Mouse (Mus musculus): ENCODE results near the gene Etv5. TPM values are rescaled to one million over a fixed set of nuclear protein-coding genes. Genes with fewer than 3 reads are reported as not detected.
"Not testable (repeated sequence)": the region's sequence is repeated elsewhere in the genome, so short reads cannot be mapped to it uniquely, and the experiment has no call there.

Etv5 gene
- polyA plus RNA-seq, 1 experiment, result 18.0 TPM

GRCm38 (mm10) chr16:22365596-22365995 lies 73.9 kb downstream of the Etv5 start:
- Histone ChIP-seq H3K27ac (ENCODE audit: control insufficient read depth, insufficient read depth, low read depth, low read length, poor library complexity) (no peak overlapping the region), H3K4me1 (ENCODE audit: control insufficient read depth, insufficient read depth, low read length) (no peaks in the 10 kb centered on the region), H3K4me3 (replicated peaks; ENCODE audit: control insufficient read depth, low read depth, low read length) (no peak overlapping the region)
- no peak for TF ChIP-seq POLR2A (IDR thresholded peaks at IDR 0.05; ENCODE audit: borderline replicate concordance, control insufficient read depth, low read depth, low read length)
- TF ChIP-seq CTCF (IDR thresholded peaks at IDR 0.05; ENCODE audit: control insufficient read depth, insufficient read depth, low read length), result no peak
- 76% methylated on average over 3 of the region's 3 CpGs for WGBS

DNA sequence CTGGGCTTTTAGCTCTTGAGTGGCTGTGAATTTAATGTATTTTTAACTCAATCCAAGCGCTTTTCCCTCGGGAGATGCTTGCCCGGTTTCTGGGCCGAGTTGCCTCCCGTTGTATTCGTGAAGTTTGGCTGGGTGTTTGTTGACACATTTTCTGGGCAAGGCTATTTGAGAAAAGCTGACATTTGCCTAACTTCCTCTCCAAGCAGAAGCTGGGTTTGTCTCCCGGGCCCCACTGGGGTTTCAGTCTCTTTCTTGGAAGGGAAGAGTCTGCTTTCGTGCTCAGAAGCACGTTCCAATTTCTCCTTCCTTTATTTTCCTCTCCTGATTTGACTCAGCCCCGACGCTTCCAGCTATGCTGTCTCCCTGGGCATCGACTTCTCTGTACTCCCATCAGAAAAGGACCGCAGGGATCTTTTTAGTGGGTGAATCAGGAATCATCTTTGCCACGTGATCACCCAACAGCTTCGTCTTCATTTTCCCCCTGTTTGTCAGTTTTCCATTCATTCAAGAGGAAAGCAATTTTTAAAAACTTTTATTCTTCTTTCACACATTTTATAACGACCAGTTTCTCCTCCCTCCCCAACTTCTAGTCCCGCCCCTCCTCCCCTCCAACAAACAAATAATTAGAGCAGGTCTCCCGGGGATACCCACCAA lies 80.7 kb downstream of the Etv5 start:
- Histone ChIP-seq H3K4me1 (ENCODE audit: control insufficient read depth, insufficient read depth, low read length) (no peaks in the 10 kb centered on the region; the same call in 1 of the 2 replicates), H3K27ac (ENCODE audit: control insufficient read depth, insufficient read depth, low read depth, low read length, poor library complexity) (no peak overlapping the region), H3K4me3 (replicated peaks; ENCODE audit: control insufficient read depth, low read depth, low read length) (peak overlapping the region; percentile 6)
- 20% methylated on average over 18 of the region's 18 CpGs for WGBS
- TF ChIP-seq CTCF (IDR thresholded peaks at IDR 0.05; ENCODE audit: control insufficient read depth, insufficient read depth, low read length) (no peak), POLR2A (IDR thresholded peaks at IDR 0.05; ENCODE audit: borderline replicate concordance, control insufficient read depth, low read depth, low read length) (no peak)

DNA sequence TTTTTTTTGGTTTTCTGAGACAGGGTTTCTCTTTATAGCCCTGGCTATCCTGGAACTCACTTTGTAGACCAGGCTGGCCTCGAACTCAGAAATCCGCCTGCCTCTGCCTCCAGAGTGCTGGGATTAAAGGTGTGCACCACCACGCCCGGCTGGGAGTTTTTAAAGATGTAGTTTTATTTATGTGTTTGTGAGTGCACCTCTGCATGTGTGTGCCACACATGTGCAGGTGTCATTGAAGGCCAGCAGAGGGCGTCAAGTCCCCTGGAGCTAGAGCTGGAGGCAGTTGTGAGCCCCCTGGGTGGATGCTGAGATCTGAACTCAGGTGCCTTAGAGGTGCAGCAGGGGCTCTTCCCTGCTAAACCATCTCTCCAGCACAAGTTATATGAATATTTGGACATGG lies 85.3 kb downstream of the Etv5 start:
- not testable (repeated sequence) for H3K27ac ChIP-seq (ENCODE audit: control insufficient read depth, insufficient read depth, low read depth, low read length, poor library complexity)
- WGBS, result 87% methylated on average over 5 of the region's 5 CpGs
- TF ChIP-seq CTCF (IDR thresholded peaks at IDR 0.05; ENCODE audit: control insufficient read depth, insufficient read depth, low read length), result peak; percentile 22; the same call in 1 of the 2 replicates

GRCm38 (mm10) chr16:22353639-22354038 lies 85.9 kb downstream of the Etv5 start:
- H3K27ac ChIP-seq (ENCODE audit: control insufficient read depth, insufficient read depth, low read depth, low read length, poor library complexity), result no peak overlapping the region
- TF ChIP-seq CTCF (IDR thresholded peaks at IDR 0.05; ENCODE audit: control insufficient read depth, insufficient read depth, low read length) (no peak), POLR2A (IDR thresholded peaks at IDR 0.05; ENCODE audit: borderline replicate concordance, control insufficient read depth, low read depth, low read length) (no peak)
- peaks cover 8% of the 10 kb centered on the region for H3K4me1 ChIP-seq (ENCODE audit: control insufficient read depth, insufficient read depth, low read length)
- WGBS, result 50% methylated on average over 3 of the region's 3 CpGs
- H3K4me3 ChIP-seq (replicated peaks; ENCODE audit: control insufficient read depth, low read depth, low read length), result no peak overlapping the region

More for the DNA sequence above, 85.3 kb downstream of the Etv5 start:
- not testable (repeated sequence) for H3K4me1 ChIP-seq (ENCODE audit: control insufficient read depth, insufficient read depth, low read length); H3K4me3 ChIP-seq (replicated peaks; ENCODE audit: control insufficient read depth, low read depth, low read length)

- no peak for TF ChIP-seq CTCF (IDR thresholded peaks at IDR 0.05; ENCODE audit: control insufficient read depth, insufficient read depth, low read length)
- no peak for TF ChIP-seq POLR2A (IDR thresholded peaks at IDR 0.05; ENCODE audit: borderline replicate concordance, control insufficient read depth, low read depth, low read length)
- 62% methylated on average over 4 of the region's 4 CpGs for WGBS
- no peak overlapping the region for H3K4me3 ChIP-seq (replicated peaks; ENCODE audit: control insufficient read depth, low read depth, low read length)
- no peak overlapping the region for H3K27ac ChIP-seq (ENCODE audit: control insufficient read depth, insufficient read depth, low read depth, low read length, poor library complexity)
- peaks cover 8% of the 10 kb centered on the region for H3K4me1 ChIP-seq (ENCODE audit: control insufficient read depth, insufficient read depth, low read length)
These were observed 88.3 kb downstream of the Etv5 start for GRCm38 (mm10) chr16:22351194-22351593.

DNA sequence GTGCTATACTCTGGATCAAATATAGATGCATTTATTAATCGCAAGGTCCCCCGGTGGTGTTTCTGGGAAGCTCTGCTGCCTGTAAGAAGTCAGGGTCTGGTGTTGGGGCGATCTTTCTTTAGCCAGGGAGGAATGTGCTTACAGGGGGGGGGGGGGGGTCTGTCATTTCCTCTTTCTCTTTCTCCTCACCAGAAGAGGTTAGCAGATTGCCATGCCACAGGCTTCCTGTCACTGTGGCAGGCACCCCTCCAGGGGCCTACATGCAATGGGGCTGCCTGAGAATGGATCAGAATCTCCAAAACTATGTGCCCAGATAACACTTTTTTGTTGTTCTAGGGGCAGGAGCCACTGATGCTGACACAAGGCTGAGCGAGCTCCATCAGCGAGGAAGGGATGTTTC lies 89.7 kb downstream of the Etv5 start:
- TF ChIP-seq POLR2A (IDR thresholded peaks at IDR 0.05; ENCODE audit: borderline replicate concordance, control insufficient read depth, low read depth, low read length) (no peak), CTCF (IDR thresholded peaks at IDR 0.05; ENCODE audit: control insufficient read depth, insufficient read depth, low read length) (no peak)
- H3K27ac ChIP-seq (ENCODE audit: control insufficient read depth, insufficient read depth, low read depth, low read length, poor library complexity), result peak overlapping the region; percentile 23; the same call in 1 of the 2 replicates
- no peak overlapping the region for H3K4me3 ChIP-seq (replicated peaks; ENCODE audit: control insufficient read depth, low read depth, low read length)
- H3K4me1 ChIP-seq (ENCODE audit: control insufficient read depth, insufficient read depth, low read length), result peaks cover 8% of the 10 kb centered on the region
- 11% methylated on average over 5 of the region's 5 CpGs for WGBS

- WGBS, result 49% methylated on average over 16 of the region's 16 CpGs
- TF ChIP-seq POLR2A (IDR thresholded peaks at IDR 0.05; ENCODE audit: borderline replicate concordance, control insufficient read depth, low read depth, low read length), result no peak
- TF ChIP-seq CTCF (IDR thresholded peaks at IDR 0.05; ENCODE audit: control insufficient read depth, insufficient read depth, low read length), result no peak
- Histone ChIP-seq H3K4me1 (ENCODE audit: control insufficient read depth, insufficient read depth, low read length) (peaks cover 8% of the 10 kb centered on the region), H3K27ac (ENCODE audit: control insufficient read depth, insufficient read depth, low read depth, low read length, poor library complexity) (no peak overlapping the region), H3K4me3 (replicated peaks; ENCODE audit: control insufficient read depth, low read depth, low read length) (no peak overlapping the region)
These were observed 90.8 kb downstream of the Etv5 start for GRCm38 (mm10) chr16:22348478-22349270.

- TF ChIP-seq CTCF (IDR thresholded peaks at IDR 0.05; ENCODE audit: control insufficient read depth, insufficient read depth, low read length) (no peak), POLR2A (IDR thresholded peaks at IDR 0.05; ENCODE audit: borderline replicate concordance, control insufficient read depth, low read depth, low read length) (no peak)
- peaks cover 8% of the 10 kb centered on the region for H3K4me1 ChIP-seq (ENCODE audit: control insufficient read depth, insufficient read depth, low read length)
- no peak overlapping the region for H3K4me3 ChIP-seq (replicated peaks; ENCODE audit: control insufficient read depth, low read depth, low read length)
- WGBS, result 77% methylated on average over 4 of the region's 4 CpGs
- H3K27ac ChIP-seq (ENCODE audit: control insufficient read depth, insufficient read depth, low read depth, low read length, poor library complexity), result no peak overlapping the region
These were observed 91.5 kb downstream of the Etv5 start for GRCm38 (mm10) chr16:22348014-22348413.
